Mouse (Mus musculus): ENCODE results near the gene Acsf2.

The Acsf2 gene

DNA sequence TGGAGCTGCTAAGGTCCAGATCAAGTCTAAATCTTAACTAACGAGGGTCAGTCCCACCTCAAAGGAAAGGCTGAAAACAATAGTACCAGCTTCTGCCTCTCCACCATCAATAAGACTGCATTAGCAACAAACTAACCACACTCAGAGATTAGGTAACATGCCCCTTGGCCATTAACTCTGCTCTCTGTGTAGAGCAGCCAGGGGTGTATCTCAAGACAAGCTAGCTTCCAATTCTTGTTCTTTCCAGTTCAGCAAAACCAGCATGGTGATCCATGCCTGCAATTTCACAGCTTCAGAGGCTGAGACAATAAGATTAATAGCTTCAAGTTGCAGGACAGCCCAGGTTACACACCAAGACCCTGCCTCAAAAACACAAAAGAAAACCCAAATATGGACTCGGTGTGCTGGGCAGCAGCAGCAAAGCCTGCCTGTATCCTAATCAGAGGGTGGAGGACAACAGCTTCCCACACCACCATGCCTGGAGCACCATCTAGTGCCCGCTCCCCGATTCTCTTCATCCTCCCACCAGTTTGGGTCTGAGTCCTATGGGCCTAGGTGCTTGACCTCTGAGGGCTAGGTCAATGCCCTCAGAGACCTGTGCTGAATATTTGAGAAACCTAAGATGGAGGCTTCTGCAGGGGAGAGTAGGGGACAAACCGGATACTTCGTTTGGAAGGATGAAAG, 3.1 kb downstream of the Acsf2 start:
- DNase-seq (ENCODE audit: low spot score in 2 of 2): no peak

DNA sequence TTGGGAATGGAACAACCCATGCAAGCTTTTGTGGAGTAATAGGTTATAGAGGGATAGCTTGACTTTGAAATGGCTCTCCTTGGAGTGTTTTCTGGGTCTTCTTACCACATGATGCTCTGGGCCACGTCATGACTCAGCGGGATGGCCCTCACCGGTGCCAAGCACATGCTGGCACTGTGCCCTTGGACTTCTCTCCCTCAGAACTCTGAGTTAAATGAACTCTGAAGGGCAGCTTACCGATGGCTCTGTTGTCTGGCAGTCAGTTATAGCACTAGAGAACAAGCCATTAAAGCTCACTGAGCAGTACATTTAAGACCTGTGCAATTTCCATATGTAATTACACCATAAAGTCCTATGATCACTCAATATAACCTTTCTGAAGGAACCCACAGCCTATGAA, 4.4 kb downstream of the Acsf2 start:
- no peak for DNase-seq (ENCODE audit: low spot score in 2 of 2)

DNA sequence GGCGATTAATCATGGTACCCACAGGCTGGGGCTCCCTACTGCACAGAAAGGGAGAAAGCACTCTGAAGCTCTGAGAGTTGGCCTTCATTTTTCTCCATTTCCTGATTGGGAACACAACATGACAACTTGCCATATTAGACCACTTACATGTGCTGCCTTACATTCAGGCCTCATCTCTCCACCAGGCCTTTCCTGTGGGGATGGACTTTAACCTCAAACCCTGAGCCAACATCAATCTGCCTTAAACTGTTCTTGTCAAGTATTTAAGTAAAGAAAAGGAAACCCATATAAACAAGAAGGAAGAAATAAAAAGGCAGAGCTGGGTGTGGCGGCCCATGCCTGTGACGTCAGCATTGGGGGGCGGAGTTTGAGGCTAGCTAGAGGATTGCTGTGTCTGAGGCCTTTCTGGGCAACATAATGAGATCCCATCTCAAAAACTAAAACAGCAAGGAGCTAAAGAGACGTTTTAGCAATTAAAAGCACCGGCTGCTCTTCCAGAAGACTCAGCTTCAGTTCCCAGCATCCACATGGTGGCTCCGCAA, 5.3 kb downstream of the Acsf2 start:
- DNase-seq (ENCODE audit: low spot score in 2 of 2): peak; percentile 54 to 76

DNA sequence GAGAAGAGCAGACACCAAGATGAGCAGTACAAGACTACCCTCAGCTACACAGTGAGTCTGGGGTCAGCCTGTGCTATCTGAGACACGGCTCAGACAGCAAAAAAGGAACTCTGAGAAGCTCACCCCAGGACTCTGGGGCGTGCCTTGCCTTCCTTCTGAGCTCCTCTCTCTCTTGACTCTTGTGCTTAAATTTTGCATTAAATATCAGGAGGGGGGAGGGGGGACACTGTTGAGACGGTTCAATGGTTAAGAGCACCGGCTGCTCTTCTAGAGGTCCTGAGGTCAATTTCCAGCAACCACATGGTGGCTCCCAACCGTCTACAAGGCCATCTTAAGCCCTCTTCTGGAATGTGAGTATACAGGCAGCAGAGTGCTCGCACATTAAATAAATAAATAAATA, 14.2 kb downstream of the Acsf2 start:
- no peak for DNase-seq (ENCODE audit: low spot score in 2 of 2)

DNA sequence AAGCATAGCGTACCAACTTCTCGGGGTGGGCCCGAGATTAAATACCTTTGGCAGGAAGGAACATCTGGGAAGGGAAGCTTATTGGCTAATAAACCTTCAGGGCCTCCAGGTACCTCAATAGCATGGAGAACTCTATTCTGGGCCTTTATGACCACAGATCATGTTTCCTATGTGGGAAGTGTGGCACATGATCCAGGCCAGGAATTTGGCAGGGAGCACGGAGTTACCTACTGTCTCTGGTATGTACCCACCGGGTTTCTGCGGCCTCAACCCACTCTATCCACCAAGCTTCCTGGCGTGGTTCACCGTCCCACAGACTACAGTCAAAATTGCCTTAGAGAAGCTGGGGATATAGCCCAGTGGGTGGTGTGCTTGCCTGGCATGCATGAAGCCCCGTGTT, 16.6 kb downstream of the Acsf2 start:
- no peak for DNase-seq (ENCODE audit: low spot score in 2 of 2)

DNA sequence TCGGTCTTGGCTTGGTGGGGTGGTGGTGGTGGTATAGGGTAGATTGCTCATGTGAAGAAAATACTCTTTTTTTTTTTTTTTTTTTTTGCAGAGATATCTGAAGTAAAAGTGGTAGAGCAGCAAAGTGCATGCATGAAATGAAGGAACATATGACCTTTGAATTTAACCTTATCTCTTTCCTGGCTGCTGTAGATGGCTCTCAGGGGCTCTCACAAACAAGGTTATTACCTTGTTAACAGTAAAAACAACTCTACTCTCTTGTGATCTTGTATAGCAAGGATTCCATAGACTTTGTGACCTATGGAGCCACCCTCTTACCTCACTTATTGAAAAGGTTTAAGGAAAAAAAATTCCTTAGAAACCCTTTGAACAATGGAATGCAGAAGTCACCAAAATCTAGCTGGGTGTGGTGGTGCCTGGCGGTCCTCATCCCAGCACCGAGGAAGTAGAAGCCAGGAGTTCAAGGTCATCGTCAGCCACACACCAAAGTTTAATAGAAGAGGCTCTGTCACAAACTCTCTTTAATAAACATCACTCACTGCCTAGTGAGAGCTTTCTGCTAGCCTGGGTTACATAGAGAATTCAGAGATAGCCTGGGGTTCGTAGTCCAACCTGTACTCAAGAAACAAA, 21.4 kb downstream of the Acsf2 start:
- DNase-seq (ENCODE audit: low spot score in 2 of 2): no peak

DNA sequence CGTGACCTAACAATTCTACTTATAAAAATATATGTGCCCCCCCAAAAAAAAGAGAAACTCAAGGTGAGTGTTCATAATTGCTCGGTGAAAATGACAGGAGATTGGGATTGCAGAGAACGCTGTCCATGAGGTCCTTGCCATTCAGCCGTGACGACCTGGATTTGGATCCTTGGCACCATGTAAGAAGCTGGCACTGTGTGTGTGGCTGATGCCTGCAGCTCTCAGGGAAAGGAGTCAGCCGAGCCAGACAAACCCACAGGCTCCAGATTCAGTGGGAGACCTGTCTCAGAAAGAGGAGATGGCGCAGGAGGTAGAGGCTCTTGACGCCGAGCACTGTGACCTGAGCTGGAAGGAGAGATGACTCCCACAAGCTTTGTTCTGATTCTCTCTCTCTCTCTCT, 25.3 kb downstream of the Acsf2 start:
- no peak for DNase-seq (ENCODE audit: low spot score in 2 of 2)

DNA sequence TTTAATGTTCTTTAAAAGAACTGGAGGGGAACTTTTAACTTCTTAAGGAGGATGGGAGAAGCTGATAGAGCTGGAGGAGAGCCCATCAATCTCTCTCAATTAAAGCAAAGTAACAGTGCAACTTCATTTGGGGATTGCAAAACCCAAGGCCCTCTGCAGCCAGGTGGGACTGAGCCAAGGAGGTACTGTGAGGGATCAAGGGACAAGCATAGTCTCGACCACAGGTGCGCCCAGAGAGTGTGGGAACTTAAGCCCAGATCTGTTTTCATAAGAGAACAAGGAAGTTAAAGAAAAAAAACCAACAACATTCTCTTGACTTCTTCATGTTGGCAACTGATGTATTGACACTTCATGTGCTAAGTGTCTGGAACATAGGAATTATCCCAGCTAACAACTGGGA, 26.6 kb downstream of the Acsf2 start:
- no peak for DNase-seq (ENCODE audit: low spot score in 2 of 2)

DNA sequence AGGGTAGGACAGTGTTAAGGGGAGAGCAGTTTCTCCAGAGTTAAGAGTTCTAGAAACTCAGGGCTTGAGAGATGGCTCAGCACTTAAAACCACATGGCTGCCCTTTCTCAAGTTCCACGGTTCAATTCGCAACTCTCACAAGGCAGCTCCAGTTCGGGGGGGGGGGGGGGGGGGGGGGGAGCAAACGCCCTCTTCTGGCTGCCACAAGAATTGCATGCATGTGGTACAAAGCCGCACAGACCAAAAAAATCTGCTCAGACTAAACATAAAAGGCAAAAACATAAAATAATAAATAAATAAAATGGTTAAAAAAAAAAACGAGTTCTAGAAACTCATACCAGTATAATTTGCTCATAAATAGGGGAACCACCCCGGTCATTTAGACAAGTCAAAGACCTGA, 27.1 kb downstream of the Acsf2 start:
- DNase-seq (ENCODE audit: low spot score in 2 of 2): no peak

DNA sequence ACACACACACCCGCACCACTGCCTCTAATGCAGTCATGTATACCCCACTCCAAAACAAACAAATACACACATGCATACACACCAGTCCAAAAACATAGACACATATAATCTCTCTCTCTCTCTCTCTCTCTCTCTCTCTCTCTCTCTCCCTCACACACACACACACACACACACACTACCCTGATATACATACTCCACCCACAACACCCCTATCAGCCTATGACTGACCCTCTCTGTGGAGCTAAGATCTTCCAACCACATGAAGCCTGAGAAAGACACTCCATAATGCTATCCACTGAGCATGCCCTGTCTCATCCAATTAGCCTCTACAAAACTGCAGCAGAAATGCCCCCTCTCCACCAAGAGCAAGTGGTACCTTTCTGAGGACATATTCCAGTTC, 29.8 kb downstream of the Acsf2 start:
- DNase-seq (ENCODE audit: low spot score in 2 of 2): no peak

DNA sequence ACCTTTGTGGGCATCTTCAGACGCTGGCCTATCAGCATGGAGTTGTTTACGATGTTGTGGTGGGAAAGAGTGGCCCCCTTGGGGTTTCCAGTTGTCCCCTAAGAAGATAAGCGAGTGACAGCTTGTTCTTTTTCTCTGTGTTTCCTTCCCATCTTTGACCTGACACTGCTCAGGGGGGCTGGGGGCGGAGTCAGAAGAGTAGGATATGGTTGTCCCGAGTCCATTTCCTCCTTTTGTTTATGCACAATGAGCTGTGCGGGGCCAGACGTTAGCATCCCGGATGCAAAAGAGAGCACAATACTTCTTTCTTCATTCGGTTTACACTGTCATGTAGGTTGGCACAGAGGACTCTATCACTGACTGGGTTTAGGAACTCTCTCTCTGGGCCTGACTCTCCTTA, 31.1 kb downstream of the Acsf2 start:
- no peak for DNase-seq (ENCODE audit: low spot score in 2 of 2)

DNA sequence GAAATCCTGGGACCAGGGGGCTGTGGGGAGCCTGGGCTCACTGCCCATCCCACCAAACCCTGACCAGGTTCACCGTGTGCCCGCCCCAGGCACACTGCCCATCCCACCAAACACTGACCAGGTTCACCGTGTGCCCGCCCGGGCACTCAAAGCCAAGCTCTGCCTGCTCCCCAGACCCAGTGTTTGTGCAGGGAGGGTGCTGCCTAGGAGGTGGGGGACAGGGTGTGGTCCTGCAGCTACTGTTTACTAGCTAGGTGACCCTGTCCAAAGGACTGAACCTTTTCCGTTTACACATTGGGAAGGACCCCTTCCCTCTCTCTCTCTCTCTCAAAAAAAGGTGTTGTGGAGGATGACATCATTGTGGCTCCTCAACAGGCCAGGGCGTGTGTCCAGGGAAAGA, 34.3 kb downstream of the Acsf2 start:
- DNase-seq (ENCODE audit: low spot score in 2 of 2): no peak

DNA sequence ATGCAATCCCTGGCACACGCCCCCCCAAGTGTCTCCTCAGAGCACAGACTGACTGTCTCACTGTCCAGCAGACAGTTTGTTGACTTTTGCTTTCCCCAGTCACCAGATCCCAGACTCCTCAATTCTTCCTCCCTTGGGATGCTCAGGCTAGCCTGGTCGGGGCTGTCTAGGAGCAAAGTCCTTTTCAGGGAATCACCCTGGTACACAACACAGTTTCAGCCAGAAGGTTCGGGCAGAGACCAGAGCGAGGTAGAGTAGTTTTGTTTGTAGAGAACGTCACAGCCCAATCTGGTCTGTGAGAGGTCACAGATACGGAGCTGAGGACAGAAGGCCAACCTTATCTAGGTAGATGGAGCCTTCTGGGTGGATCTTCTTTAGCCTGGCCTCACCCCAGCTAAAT, 35.1 kb downstream of the Acsf2 start:
- DNase-seq (ENCODE audit: low spot score in 2 of 2): no peak

DNA sequence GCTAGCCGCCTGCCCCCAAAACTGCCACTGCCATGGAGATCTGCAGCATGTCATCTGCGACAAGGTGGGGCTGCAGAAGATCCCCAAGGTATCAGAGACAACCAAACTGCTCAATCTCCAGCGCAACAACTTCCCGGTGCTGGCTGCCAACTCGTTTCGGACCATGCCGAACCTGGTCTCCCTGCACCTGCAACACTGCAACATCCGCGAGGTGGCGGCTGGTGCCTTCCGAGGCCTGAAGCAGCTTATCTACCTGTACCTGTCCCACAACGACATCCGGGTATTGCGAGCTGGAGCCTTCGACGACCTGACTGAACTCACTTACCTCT, 36.6 kb downstream of the Acsf2 start:
- no peak for DNase-seq (ENCODE audit: low spot score in 2 of 2)

DNA sequence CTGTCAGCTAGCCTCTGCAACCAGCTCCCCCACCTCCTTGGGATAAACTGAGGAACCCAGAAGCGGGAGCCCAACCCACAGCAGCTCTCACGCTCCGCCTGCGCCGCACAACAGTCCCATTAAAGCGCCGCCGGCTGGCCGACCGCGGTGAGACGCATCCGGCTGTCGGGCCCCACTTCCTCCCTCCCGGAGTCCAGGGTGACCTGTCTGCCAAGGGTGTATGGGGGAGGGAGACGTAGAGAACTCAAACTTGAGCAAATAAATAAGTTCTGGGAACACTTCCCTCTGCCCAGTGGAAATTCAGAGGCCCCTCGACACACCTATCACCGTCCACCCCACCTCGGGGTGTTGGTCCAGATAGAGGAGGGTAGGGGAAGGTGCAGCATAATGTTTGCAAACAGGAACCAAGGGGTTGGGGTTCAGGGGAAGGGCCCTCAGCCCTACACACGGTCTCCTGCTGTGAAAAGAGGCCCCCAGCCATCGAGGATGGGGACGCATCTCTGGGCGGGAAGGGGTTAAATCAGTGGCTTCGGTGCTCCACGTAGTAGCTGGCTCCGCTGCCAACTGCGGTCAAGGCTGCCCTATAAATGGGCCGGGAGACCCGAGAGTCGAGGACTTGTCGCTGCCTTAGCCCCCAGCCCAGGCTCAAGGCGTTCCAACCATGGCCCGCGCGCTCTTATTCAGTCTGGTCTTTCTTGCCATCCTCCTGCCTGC, 37.1 kb downstream of the Acsf2 start, which contains the start of gene Chad:
Chad (plus strand) TSS at position 611 of the 714 bp plus-strand sequence.
- peak; percentile 50 to 76 for DNase-seq (ENCODE audit: low spot score in 2 of 2)

DNA sequence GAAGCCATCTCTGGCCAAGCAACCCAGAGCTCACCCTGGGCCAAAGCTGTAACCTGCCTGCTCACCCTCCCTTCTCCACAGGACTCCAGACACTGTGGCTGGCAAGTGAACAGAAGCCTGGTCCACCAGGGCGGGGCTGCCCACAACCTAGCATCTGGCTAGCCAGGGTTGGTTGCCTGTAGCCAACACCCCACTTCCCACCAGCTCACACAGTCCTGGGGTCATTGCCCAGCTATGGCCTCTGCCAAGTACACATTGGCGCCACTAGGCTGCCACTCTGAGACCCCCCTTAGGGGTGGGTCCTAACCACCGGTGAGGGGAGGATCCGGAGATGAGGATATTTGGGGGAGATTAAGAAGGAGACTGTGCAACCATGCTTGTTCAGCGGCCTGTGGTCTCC, 37.9 kb downstream of the Acsf2 start:
- DNase-seq (ENCODE audit: low spot score in 2 of 2): no peak

DNA sequence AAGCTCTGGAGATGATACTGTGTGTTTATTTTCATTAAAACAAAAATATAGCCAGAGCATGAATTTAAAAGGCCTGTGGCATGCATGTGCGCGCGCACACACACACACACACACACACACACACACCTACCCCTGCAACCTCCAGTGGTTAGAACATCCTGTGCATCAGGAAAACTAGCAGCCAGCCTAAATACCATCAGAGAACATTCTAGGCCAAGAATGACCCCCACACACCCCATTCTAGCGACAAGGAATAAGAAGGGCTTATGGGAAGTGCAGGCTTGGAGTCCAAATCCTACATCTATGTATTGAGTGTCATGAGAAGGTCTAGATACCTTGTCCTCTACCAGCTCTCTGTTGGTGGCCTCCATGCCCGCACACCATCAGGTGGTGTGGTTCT, 38.3 kb downstream of the Acsf2 start:
- no peak for DNase-seq (ENCODE audit: low spot score in 2 of 2)

DNA sequence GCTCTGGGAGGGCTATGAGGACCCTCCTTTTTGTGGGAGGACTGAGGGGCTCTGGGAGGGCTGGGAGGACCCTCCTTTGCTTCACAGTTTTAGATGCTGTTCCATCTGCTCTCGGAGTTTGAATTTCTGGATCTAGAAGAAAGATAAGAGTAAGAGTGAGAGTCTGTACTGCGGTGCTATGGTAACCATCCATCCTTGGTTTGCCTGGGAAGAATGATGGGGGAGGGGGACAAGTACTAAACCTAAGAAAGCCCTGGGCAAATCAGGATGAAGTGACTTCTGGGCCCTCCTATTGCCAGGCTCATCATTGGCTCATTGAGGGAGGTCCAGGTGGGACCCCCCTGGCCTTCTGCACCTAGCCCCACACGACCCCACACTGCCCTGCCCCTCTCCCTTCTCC, 43.4 kb downstream of the Acsf2 start:
- no peak for DNase-seq (ENCODE audit: low spot score in 2 of 2)

DNA sequence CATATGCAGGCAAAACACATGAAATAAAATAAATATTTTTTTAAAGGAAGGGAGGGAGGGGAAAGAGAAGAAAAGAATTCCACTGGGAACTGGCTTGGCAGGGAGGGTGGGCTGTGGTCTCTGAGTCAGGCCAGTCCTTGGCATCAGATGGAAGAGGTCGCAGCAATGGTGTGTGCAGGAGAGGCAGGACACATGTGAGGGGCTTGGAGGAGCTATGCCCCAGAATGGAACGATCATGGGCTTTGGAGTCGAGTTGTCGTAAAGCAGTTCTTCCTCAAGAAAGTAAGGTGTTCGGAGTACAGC, 51.3 kb downstream of the Acsf2 start:
- DNase-seq (ENCODE audit: low spot score in 2 of 2): no peak

DNA sequence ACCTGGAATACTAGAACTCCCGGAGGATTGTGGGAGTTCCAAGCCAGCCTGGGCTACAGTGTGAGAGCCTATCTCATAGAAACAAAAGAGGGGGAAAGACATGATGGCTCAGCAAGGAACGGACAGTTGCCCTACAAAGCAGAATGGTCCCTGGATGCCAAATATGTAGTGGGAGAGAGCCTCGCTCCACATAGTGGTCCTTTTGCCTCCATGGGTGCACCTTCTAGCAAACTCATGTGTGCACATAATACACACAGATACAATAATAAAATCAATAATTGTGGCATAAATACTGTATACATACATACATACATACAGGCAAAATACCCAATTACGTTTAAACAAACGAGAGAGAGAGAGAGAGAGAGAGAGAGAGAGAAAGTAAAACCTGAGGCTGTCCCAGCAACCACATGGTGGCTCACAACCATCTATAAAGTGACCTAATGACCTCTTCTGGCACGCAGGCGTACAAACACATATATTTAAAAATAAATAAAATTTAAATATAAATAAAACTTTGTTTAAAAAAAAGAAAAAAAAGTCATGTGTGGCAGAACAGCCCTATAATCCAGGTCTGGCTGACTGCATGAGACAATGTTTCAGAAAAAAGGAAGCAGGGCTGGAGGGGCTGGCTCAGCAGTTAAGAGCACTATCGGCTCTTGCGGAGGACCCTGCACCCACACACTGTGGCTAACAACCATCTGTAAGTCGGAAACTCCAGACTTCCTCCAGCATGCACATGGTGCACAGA, 51.8 kb downstream of the Acsf2 start:
- DNase-seq (ENCODE audit: low spot score in 2 of 2): no peak

DNA sequence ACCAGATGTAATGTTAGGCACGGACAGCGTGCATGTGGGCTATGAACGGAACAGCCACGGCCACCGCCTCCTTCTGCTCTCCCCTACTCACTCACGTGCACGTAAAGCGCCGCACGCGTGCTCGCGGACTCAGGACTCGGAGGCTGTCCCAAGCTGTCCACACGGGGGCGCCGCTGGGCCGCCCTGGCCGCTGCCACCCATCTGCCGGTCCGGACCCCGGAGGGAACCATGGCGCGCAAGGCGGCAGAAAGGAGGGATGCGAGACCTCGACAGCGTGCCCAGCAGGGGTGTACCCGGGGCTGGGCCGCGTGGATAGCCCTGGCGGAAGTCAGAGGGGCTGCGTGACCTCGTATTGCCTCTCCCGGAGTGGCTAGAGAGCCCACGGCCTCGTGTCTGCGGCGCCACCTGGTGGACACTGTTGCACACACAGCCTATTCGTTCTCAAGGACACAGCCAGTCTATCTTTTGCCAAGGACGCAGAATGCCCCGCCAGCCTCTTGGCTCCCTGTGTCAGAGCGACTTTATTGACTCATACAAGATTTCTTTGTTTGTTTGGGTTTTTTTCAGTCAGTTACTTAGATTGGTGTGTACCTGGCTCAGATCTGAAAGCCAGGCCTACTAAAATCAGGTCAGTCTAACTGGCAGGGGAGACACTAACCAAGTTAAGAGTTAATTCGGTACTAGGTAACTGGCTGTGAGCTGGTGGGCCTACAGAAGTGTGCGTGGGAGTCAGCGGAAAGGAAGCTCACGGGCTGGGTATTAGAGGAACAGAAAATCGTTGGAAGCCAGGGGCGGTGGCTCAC, 52.6 kb downstream of the Acsf2 start, which contains the start of gene Rsad1:
Rsad1 (minus strand) TSS at position 368 of the 803 bp plus-strand sequence.
- peak; percentile 90 to 98 for DNase-seq (ENCODE audit: low spot score in 2 of 2)
